Mouse (Mus musculus): Measurements from ENCODE around the gene Smyd1.
"Not testable (repeated sequence)": the region's sequence is repeated elsewhere in the genome, so short reads cannot be mapped to it uniquely, and the experiment has no call there.

Smyd1 gene

DNA sequence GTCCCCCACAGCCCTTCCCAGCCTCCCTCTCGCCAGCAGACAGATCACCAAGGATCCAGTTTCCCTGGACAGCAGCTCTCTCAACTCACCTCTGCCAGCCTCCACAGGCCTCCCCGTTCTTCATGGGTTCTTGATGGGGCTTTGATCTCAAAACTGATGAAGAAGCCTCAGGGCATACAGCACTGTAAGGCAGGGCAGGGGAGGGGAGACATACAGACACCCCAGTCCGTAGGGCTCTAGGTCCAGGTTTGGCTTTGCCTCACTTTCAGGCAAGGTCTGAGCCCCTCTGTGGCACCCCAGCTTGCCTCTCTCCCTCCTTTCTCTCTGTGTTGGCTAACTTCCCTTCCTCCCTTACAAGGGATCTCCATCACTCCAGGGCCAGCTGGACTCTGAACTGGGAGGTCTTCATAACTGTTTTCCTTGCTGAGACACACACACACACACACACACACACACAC, at the start of gene Smyd1:
Gene Smyd1 (minus strand): TSS at position 408 of the 458 bp plus-strand sequence.
- no peak for ATAC-seq (ENCODE audit: insufficient number of reproducible peaks, low FRiP score, low TSS enrichment)

DNA sequence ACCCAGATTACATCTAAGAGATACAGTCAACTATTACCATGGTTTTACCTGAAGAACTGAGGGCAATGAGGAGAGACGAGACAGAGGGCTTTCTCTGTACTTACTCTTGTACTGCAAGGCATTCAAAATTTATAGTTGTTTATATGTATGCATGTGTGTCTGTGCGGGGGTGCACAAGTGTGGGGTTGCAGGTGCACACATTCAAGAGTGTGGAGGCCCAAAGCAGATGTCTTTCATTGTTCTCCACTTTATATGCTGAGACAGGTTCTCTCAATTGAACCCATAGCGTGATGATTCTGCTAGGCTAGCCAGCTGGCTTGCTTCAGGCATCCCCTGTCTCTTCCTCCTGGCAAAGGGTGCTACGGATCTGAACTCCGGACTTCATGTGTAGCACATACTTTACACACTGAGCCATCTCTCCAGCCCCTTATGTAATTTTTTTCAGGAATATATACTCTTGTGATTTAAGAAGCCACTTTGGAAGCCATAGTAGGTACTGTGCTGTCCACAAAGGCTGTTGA, 49.1 kb upstream of the Smyd1 start:
- no peak for ATAC-seq (ENCODE audit: insufficient number of reproducible peaks, low FRiP score, low TSS enrichment)

DNA sequence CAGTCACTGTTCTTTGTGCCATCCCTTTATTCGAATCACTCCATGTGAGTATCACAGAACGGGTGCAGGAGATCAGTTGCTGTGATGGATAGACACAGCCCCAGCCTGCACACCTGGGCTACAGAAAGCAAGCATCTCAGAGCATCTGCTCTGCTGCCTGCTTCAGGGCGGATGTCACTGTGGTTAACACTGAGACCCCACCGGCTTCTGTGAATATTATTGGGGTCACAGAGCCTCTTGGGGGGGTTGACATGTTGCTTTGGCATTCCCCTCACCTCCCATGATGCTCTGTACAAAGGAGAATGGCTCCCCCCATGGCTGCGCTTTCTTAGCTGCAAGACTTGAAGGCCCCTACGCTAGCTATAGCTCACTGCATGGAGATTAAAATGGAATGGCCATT, 47.4 kb upstream of the Smyd1 start:
- ATAC-seq (ENCODE audit: insufficient number of reproducible peaks, low FRiP score, low TSS enrichment) = no peak

DNA sequence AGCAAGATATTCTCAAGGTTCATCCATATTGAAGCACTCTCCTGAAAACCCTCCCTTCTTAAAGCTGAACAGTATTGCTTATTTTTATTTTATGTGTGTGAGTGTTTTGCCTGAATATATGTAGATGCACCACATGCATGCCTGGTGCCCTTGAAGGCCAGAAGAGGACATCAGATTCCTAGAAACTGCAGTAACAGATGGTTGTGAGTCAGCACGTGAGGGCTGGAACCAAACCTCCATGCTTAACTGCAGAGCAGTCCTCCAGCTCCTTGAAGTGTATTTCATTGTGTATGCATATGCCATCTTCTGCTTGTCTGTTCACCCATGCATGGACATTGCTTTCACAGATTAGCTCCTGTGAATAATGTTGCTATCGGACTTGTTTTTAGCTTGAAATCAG, 42.0 kb upstream of the Smyd1 start:
- no peak for ATAC-seq (ENCODE audit: insufficient number of reproducible peaks, low FRiP score, low TSS enrichment)

DNA sequence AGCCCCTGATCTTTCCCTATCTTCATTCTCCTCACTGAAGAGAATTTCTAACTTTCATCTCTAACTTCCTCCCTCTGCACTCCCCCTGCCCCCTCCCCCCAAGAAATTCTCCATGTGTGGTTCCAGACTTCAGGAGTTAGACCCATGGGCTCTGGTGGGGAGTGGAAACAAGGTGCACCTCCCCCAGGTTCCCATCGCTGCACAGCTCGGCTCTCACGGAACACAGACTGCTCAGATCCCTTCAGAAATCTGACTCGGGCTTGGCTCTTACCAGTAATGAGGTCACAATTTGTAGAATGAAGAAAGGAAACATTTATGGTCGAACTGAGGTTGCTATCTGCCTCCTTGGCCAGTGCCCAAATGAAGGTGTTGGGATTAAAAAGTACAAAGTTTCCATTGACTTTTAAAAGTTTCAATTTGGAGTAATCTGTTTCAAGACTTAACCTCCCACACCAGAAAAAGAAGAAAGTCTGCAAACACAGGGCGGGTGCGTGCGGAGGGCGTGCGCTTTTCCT, 39.2 kb upstream of the Smyd1 start:
- ATAC-seq (ENCODE audit: insufficient number of reproducible peaks, low FRiP score, low TSS enrichment) = no peak

DNA sequence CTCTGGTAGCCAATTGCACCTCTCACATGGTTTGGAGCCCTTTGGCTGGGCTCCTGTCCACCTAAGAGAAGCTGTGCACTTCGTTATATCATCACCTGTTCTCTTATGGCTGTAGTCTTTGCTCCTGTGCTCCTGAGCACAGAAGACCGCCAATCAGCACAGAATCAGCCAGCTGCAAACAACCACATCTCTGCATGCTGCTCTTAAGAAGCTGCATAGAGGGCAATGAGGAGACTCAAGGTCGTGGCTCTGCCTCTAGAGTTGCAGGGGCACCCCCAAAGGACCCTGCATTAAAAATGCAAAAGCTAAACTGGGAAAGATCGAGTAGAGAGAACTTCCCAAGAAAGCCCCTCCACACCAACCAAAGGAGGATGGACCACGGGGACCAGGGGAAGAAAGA, 38.7 kb upstream of the Smyd1 start:
- no peak for ATAC-seq (ENCODE audit: insufficient number of reproducible peaks, low FRiP score, low TSS enrichment)

DNA sequence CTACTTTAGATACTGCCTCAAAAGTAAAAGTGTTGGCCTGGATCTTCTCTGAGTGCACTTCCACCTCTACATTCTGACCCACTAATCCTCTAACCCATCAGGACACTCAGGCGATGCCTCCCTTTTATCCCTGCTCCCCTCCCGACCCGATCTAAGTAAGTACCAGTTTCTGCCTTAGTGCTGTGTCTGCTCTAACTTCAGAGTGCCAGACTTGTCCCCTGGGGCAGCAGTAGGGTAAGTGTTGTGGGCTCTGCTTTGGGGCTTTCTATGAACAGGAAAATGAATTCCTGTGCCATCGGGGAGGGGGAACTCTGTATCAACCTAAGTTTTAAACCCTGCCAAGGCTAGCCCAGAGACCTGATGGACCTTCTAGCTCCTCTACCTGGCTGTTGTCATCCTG, 38.2 kb upstream of the Smyd1 start:
- ATAC-seq (ENCODE audit: insufficient number of reproducible peaks, low FRiP score, low TSS enrichment) = no peak

DNA sequence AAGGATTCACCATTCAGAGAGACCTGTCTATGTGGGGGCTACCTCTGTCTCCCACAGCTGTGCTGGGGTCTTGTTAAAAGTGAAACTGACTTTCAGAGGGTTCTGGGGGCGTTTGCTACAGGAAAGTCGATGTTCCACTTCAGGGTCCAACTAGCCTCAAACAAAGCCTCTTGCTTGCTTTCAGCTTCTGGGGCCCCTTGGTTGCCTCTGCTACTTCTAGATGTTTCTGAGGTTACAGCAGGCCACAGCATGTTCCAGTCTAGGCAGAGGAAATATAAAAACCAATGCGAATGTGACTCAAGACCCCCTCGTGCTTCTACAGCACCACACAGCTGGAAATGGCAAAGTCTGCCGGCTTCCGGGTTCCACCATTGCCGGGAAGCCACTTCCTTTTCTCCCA, 35.5 kb upstream of the Smyd1 start:
- no peak for ATAC-seq (ENCODE audit: insufficient number of reproducible peaks, low FRiP score, low TSS enrichment)

DNA sequence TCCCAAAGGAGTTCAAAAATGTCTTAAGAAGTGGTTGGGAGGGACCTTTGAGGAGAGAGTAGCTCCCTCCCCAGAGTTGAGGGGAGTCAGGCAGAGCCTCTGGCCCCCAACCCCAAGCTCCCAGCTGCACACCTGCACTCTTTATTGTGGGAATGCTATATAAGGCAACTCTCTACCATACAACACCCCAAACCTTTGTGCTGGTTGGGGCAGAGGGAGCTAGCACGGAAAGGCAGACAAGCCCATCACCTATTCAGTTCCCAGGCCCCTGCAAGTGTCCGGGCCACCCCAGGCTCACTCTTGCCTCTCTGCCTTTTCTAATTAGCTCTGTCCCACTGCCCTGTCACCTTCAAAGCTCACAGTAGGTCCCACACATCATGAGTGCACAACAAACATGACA, 31.7 kb upstream of the Smyd1 start:
- ATAC-seq (ENCODE audit: insufficient number of reproducible peaks, low FRiP score, low TSS enrichment) = no peak

DNA sequence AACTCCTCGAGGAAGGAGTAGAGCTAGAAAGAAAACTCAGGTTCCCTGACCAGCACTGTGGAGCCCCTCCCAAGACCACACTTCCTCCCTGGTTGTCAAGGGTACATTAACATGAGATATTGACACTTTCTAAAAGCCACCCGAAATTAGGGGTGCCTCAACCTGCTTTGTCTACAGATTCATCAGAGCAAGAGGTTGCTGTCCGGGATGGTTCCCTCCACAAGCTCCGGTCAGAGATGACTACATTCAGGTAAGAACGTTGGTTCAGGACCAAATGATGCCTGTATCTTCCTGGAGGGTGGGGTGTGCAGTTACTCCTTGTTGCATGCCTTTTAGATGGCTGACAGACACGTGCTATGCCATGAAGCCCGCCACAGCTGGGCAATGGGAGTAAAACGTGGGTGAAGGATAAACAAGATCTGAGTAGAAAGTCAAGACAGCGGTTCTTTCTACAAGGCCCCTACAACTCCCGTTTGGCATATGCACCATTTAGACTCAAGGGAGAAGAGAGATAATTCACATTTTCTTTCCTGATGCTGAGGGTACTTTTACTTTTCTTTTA, 30.9 kb upstream of the Smyd1 start:
- no peak for ATAC-seq (ENCODE audit: insufficient number of reproducible peaks, low FRiP score, low TSS enrichment)

DNA sequence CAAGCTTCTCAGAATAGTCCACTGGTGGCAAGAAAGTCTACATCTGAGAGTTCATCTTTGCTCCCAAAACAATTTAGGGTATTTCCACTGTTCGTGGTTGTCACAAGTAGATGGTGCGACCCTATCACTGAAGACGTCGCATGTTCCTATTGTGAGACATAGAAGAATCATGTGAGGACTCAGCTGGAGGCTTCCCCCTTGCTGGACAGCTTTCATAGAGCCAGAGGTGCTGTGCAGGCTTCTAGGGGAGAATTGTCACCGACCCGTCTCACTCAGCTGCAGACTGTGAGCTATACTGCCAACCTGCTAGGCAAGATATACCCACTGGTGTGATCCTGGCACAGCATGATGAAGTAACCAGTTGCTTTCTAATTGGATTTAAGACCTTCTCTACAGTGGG, 30.2 kb upstream of the Smyd1 start:
- ATAC-seq (ENCODE audit: insufficient number of reproducible peaks, low FRiP score, low TSS enrichment) = no peak

DNA sequence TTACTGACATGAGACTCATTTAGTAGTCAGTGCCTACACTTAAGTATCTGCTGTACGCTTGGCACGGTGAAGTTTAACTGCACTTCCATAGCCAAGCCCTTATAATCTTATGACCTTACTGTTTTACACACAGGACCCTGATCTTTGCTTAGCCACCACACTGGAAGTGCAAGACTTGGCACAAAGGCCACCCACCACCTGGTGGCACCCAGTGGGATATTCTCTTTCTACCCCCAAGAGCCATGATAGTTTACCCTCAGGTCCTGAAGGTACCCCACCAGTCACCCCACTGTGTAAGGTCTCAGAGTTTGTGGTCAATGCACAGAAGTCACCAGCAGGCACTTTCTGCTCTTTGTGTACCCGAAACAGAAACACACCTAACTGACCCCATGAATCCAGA, 29.2 kb upstream of the Smyd1 start:
- no peak for ATAC-seq (ENCODE audit: insufficient number of reproducible peaks, low FRiP score, low TSS enrichment)

DNA sequence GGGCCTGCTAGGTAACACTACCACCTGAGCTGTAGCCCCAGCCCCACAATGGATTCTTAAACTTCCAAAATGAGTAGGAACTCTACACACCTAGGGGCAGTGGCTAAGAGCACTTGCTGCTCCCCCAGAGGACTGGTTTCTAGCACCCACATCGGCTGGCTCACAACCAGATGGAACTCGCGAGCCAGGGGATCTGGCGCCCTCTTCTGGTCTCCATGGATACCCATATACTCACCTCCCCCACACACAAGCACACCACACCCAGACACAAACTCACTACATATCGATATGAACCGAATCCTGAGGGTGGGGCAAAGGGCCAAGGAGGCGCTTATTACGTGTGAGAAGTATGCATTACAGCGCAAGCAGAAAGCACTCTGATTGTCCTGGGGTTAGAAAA, 26.0 kb upstream of the Smyd1 start:
- no peak for ATAC-seq (ENCODE audit: insufficient number of reproducible peaks, low FRiP score, low TSS enrichment)

DNA sequence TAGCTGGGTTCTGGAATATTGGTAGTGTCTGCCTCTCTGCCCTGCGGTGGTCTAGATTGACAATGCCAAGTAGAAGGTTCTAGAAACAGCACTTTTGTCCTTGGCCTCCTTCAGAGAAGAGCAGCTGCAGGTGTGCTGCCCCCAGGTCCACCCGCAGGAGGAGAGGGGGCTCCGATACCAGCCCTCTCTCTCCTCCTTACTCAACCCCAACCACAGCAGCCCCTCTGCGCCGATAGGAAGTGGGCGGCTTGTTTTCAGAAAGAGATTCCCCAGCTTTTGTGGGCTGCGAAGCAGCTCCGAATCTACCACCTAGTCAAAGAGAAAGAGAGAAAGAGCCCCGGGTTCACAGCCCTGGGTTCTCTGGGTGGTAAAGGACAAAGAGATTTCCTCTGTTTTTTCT, 19.1 kb upstream of the Smyd1 start:
- ATAC-seq (ENCODE audit: insufficient number of reproducible peaks, low FRiP score, low TSS enrichment) = no peak

DNA sequence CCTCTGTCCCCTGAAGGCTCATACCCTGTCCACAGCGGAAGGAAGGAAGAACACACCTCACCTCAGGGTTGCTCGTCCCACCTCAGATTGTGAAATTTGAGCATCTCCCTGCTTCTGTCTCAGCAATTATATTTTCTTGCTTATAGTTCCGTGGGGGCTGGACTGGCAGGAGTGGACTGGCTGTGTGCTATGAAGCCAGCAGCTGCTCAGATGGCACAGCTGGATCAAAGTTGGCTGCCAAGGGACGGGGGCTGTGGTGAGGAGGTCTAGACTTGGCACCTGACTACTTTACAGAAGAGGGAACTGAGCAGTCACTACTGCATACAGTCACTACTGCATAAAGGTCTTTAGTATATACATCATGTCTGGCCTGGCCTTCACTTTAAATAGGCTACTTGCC, 17.3 kb upstream of the Smyd1 start:
- no peak for ATAC-seq (ENCODE audit: insufficient number of reproducible peaks, low FRiP score, low TSS enrichment)

DNA sequence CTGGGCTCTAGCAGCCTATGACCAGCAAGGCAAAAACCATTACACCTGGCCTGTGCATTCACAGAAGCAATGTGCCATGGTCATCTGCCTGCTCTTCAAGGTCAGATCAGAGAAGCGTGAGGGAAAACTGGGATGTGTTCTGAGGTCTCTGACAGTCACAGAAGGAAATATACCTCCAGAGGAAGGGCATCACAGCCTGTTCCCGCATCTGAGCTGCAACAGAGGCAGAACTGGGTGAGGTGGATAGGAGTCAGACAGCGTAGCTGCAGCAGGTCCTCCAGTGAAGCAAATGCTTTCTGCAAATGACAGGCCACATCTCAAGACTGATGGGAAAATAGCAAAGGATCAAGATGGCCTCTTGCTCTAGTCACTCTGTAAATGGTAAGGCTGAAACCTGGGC, 16.9 kb upstream of the Smyd1 start:
- ATAC-seq (ENCODE audit: insufficient number of reproducible peaks, low FRiP score, low TSS enrichment) = no peak

DNA sequence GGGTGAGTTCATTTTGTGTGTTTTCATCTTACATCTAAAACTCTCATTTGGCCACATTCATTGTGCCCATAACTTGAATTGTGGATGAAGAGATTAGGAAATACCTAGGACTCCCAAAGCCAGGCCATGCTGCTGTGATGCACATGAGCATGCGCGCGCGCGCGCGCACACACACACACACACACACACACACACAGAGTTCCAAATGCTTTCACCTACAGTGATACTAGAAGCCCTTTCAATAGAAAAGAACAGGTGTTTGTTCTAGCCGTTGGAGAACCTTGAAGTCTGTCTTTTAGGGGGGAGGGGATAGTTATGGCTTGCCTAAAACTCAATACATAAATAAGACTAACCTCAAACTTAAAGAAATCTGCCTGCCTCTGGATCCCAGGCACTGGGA, 15.6 kb upstream of the Smyd1 start:
- ATAC-seq (ENCODE audit: insufficient number of reproducible peaks, low FRiP score, low TSS enrichment) = no peak

DNA sequence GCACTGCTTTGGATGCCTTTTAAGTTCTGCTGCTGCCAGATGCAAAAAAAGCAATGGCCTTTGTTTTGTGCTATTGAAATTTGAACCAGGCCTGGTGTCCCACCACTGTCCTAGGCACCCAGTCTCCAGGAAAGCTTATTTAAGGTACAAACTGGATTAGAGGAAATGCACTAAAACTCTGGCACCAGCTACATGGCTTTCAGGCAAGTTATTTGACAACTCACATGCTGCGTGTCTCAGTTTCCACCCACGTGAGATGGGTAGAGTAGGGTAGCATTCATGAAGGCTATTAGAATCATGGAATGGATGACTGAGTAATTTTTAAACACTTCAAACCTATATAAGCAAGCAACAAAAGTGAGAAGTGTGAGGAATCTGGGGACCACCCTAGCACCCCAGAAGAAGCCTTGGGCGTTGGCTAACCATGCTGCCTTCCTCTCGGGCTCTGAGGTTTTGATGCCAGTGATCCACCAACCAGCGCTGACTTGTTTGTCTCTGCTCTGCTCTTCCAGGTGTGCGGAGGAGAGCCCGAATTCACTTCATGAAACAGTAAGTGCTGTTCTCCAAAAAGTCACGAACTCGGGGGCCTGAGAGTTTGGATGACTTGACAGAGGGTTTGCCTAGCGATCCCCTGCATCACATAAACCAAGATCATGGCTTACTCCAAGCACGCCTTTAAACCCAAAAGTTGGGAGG, 11.7 kb upstream of the Smyd1 start:
- ATAC-seq (ENCODE audit: insufficient number of reproducible peaks, low FRiP score, low TSS enrichment) = no peak

DNA sequence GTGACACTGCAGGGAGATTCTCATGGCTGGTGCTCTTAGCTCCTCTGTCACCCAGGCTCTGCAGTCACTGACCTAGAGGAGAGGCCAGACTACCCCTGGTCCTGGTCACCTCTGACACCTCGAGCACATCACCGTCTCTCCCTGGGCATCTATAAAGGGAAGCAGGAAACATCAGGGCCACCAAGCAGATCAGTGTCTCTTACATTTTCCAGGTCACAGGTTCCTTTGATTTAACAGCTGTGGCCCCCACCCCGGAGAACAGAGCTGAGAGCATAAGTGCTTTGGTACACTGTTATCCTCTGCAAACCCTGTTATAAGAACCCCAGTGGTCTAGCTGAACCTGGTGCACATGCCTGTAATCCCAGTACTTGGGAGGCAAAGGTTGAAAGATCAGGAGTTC, 11.0 kb upstream of the Smyd1 start:
- ATAC-seq (ENCODE audit: insufficient number of reproducible peaks, low FRiP score, low TSS enrichment) = no peak

DNA sequence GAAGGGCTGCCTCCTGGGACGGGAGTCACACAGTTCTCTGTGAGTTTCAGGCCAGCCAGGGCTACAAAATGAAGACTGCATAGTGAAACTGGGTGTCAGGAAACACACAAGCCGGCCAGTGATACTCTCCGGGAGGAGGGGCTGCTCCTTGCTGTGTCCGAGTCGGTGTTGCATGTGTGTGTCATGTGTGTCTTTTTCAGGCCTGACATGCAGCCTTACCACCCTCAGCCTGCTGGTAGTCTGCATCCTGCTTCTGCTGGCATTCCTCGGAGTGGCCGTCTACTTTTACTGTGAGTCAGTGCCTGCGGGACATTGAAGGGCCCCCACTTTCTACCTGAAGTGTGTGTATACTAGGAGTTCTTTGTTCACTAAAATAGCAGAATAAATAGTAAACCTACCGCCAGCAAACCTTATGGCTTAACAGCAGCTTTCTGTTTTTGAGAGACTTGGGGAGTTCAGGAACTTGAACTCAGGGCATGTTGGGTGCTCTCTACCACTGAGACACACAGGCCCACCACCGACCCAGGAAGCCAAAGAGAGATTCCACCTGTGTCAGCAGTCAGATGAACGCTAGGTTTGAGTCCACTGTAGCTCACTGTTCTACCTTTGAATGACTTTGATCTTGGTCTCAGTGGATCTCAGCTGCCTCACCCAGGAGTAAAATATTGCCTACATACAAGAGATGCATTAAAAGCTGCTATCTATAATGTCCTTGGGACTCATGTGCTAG, 10.4 kb upstream of the Smyd1 start:
- ATAC-seq (ENCODE audit: insufficient number of reproducible peaks, low FRiP score, low TSS enrichment) = no peak

DNA sequence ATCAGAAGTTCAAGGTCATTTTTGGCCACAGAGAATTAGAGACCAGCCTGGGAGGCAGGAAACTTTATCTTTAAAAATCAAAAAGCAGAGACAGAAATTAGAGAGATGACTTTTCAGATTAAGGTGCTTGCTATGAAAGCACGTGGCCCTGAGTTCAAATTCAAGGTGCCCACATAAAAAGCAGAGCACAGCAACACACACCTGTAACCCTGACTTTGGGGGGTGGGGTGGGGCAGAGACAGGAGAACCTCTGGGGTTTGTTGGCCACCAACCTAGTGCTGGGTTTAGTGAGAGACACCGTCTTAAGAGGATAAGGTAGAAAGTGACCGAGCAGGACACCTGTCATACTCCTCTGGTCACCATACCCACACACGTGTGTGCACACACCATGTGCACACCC, 9.5 kb upstream of the Smyd1 start:
- ATAC-seq (ENCODE audit: insufficient number of reproducible peaks, low FRiP score, low TSS enrichment) = not testable (repeated sequence)
